ENCODE assay signal across 23 mouse cellular contexts in the genomic region with DNA sequence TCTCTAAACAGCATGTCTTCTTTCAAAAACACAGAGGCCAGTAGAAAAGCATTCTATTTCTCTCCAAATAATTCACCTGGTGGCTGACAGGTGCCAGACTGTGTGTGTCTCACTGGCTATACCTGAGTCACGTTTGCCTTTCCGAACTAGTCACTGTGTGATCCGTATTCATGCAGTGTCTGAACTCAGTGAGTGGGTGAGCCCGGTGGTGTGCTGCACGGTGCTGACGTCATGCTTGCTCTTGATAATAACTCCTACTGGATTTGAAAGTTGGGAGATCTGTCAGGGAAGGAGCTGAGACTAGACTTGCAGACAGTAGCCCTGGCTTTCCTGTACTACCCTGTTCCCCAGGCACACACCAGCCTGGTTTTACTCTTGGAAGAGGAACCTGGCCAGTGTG. TPM values are rescaled to one million over a fixed set of nuclear protein-coding genes. Genes with fewer than 3 reads are reported as not detected.
"Had no signal": no experiment of that assay in that cellular context is flagged by ENCODE, and none has a peak within 500 bp of the region (broad histone marks: within the 10 kb centered on the region; RNA-seq: fewer than 3 reads in every experiment).

No protein-coding gene starts in this region.

- H3K36me3 ChIP-seq: liver, embryonic 15.5 days; midbrain, embryonic 13.5 days; midbrain, embryonic 15.5 days; neural tube, embryonic 12.5 days had no signal

- H3K4me2 ChIP-seq: liver, embryonic 11.5 days; liver, embryonic 13.5 days; liver, embryonic 15.5 days; lung, embryonic 15.5 days; midbrain, embryonic 11.5 days; midbrain, embryonic 13.5 days; midbrain, embryonic 15.5 days; neural tube, embryonic 12.5 days; stomach, embryonic 15.5 days had no signal

- H3K9ac ChIP-seq: liver, embryonic 13.5 days; liver, embryonic 15.5 days; liver, postnatal 0 days; lung, embryonic 15.5 days; midbrain, embryonic 13.5 days; midbrain, embryonic 15.5 days; neural tube, embryonic 12.5 days; stomach, embryonic 15.5 days had no signal

- H3K9me3 ChIP-seq: liver, embryonic 13.5 days; liver, embryonic 15.5 days; lung, embryonic 15.5 days; megakaryocyte, embryonic 14.5 days; midbrain, embryonic 13.5 days; midbrain, embryonic 15.5 days; neural tube, embryonic 12.5 days; stomach, embryonic 15.5 days had no signal

- H3K4me3 ChIP-seq: liver, embryonic 13.5 days; liver, embryonic 15.5 days; lung, embryonic 15.5 days; megakaryocyte, embryonic 14.5 days; midbrain, embryonic 13.5 days; midbrain, embryonic 15.5 days; neural tube, embryonic 12.5 days; stomach, embryonic 15.5 days had no signal

- H3K4me1 ChIP-seq: liver, embryonic 15.5 days had no signal

- DNase-seq: liver, embryonic 13.5 days; liver, postnatal 0 days; lung, adult 2 months; lung, postnatal 14 days; lung, postnatal 36 days; thymus, adult 2 months; thymus, postnatal 25 days; thymus, postnatal 4 days had no signal

- H3K27me3 ChIP-seq: stomach, embryonic 15.5 days had no signal

- ATAC-seq: liver, postnatal 0 days; lung, postnatal 0 days; midbrain, embryonic 13.5 days; midbrain, embryonic 15.5 days had no signal

- H3K27ac ChIP-seq: liver, embryonic 13.5 days; liver, embryonic 15.5 days; lung, embryonic 15.5 days; macrophage; midbrain, embryonic 13.5 days; midbrain, embryonic 15.5 days; neural tube, embryonic 12.5 days; stomach, embryonic 15.5 days had no signal

RNA-seq across cellular contexts. Expression of gene Kif12, which starts 47.7 kb away (rescaled TPM):
- total RNA-seq: megakaryocyte progenitor cell, adult 5-6 weeks; monocyte, adult 5-6 weeks; neutrophil, adult 5-6 weeks had no signal
- polyA plus RNA-seq: lung, adult 2 months; lung, postnatal 0 days; macrophage; midbrain, embryonic 11.5 days; midbrain, embryonic 13.5 days; neural tube, embryonic 12.5 days; urinary bladder, adult 2 months had no signal
